Mouse (Mus musculus): ENCODE measurements around the gene 2300002M23Rik. TPM values are rescaled to one million over a fixed set of nuclear protein-coding genes. Genes with fewer than 3 reads are reported as not detected.

The 2300002M23Rik gene
- polyA plus RNA-seq, 1 experiment: not detected

DNA sequence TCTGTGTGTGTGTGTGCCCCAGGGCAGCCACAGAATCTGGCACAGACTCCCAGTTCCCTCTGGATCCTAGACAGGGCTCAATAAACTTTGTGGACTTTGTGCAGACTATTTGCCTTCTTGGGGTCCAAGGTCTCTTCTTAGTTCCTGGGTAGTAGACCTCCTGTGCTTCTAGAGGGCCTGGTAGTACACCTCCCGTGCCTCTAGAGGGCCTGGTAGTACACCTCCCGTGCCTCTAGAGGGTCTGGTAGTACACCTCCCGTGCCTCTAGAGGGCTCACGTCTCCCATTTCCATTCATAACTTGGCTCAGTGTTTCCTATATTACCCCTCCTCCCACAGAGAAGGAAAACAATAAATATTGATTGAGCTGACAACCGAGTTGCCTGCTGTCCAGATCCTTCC, 10.4 kb upstream of the 2300002M23Rik start:
- TF ChIP-seq POLR2A (IDR thresholded peaks at IDR 0.05; ENCODE audit: borderline replicate concordance, extremely low read depth, insufficient read depth, insufficient read length, poor library complexity, severe bottlenecking): no peak
- TF ChIP-seq CTCF (IDR thresholded peaks at IDR 0.05; ENCODE audit: borderline replicate concordance, extremely low read depth, insufficient read depth, insufficient read length): peak; percentile 72
- peak; percentile 55 for DNase-seq (ENCODE audit: low read depth)

DNA sequence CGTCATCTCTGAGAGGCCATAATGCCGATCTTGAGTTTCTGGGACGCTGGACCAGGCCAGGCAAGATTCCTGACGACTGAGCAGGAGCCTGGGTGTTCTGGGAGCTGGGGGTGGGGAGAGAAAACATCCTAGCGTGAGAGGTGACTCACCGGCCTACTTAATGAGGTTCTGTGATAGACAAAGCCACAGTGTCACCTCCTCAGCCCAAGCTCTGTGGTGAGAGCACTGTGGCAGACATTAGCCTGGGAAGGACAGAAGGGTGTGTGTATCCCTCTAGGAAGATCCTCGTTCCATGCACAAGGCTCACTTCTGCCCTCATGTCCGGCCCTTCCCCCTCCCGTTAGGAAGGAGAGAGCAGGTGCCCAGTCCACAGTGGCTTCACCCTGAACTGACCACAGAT, 9.9 kb upstream of the 2300002M23Rik start:
- TF ChIP-seq POLR2A (IDR thresholded peaks at IDR 0.05; ENCODE audit: borderline replicate concordance, extremely low read depth, insufficient read depth, insufficient read length, poor library complexity, severe bottlenecking) (no peak), CTCF (IDR thresholded peaks at IDR 0.05; ENCODE audit: borderline replicate concordance, extremely low read depth, insufficient read depth, insufficient read length) (no peak)
- no peak for DNase-seq (ENCODE audit: low read depth)

DNA sequence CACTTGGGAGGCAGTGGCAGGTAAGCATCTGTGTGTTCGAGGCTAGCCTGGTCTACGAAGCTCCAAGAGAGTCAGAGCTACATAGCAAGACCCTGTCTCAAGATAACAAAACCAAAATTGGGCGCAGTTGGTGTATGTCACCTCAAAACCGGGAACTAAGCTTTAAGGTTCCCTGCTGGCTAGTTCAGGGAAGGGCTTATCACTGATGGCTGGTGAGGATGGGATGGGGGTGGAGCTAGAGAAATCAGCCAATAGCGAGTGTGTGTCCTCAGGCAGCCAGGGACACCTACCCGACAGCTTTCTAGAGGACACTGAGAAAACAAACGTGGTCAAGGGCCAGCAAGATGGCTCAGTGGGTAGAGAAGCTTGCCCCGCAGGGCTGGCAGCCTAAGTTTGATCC, 9.0 kb upstream of the 2300002M23Rik start:
- TF ChIP-seq POLR2A (IDR thresholded peaks at IDR 0.05; ENCODE audit: borderline replicate concordance, extremely low read depth, insufficient read depth, insufficient read length, poor library complexity, severe bottlenecking) (no peak), CTCF (IDR thresholded peaks at IDR 0.05; ENCODE audit: borderline replicate concordance, extremely low read depth, insufficient read depth, insufficient read length) (no peak)
- no peak for DNase-seq (ENCODE audit: low read depth)

- DNase-seq (ENCODE audit: low read depth): no peak
- TF ChIP-seq POLR2A (IDR thresholded peaks at IDR 0.05; ENCODE audit: borderline replicate concordance, extremely low read depth, insufficient read depth, insufficient read length, poor library complexity, severe bottlenecking): no peak
- no peak for TF ChIP-seq CTCF (IDR thresholded peaks at IDR 0.05; ENCODE audit: borderline replicate concordance, extremely low read depth, insufficient read depth, insufficient read length)
Observed at GRCm38 (mm10) chr17:35567767-35568166, 517 bp downstream of the 2300002M23Rik start.

DNA sequence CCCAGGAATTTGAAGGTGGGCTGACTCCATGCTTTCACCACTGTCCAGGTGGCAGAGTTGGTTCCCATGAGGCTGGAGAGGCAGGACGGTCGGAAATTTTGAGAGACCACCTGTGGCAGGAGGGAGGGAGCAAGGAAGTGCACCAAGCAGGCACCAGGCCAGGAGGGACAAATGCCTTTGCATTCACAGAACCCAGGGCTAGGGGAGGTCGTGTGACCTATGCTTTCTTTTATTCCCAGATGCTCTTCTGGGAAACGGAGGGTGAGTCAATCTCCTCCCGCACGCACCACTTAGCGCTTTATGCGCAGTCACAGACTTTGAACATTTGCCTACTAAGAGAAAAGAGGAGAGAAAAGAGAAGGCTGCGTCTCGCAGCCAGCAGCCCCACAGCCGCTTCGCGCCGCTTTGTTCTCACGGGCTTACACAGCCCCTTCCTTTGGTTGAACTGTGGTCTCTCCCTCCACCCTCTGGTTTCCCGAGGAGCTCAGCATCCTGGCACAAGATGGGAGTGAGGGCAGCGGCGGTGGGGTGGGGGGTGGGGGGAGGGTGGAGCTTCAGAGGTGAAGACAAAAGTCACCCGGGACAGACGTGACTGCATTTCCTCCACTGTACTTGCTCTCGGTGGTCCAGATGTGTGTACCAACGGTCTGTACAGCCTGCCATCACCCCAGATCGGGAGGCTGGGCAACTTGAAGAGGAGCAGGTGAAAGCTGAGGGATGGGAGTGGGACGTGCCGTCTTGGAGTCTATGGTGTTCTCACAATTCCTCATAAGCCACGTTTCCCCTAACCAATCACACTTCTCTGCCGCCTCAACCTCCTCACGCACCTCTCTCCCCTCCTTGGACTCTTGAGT, 2.1 kb downstream of the 2300002M23Rik start:
- no peak for TF ChIP-seq CTCF (IDR thresholded peaks at IDR 0.05; ENCODE audit: borderline replicate concordance, extremely low read depth, insufficient read depth, insufficient read length)
- no peak for TF ChIP-seq POLR2A (IDR thresholded peaks at IDR 0.05; ENCODE audit: borderline replicate concordance, extremely low read depth, insufficient read depth, insufficient read length, poor library complexity, severe bottlenecking)
- peak; percentile 66 for DNase-seq (ENCODE audit: low read depth)

DNA sequence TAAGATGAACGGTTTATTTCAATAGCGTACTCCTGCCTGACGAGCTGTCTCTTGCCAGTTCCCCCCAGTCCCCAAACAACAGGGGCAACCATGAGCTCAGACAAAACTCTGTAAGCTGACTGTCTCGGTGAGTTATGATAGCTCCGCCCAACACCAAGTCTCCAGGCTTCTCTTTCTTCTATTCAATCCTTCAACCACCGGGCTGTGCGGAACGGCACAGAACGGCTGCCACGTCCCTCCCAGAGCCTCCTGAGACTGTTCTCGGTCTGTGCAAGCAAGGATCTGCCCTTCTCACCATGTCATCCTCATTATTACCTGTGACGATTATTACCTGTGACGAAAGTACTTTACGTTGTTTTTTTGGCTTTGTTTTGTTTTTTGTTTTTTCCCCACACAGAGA, 3.6 kb downstream of the 2300002M23Rik start:
- DNase-seq (ENCODE audit: low read depth): no peak
- no peak for TF ChIP-seq CTCF (IDR thresholded peaks at IDR 0.05; ENCODE audit: borderline replicate concordance, extremely low read depth, insufficient read depth, insufficient read length)
- no peak for TF ChIP-seq POLR2A (IDR thresholded peaks at IDR 0.05; ENCODE audit: borderline replicate concordance, extremely low read depth, insufficient read depth, insufficient read length, poor library complexity, severe bottlenecking)

GRCm38 (mm10) chr17:35571477-35571876, 4.2 kb downstream of the 2300002M23Rik start:
- TF ChIP-seq POLR2A (IDR thresholded peaks at IDR 0.05; ENCODE audit: borderline replicate concordance, extremely low read depth, insufficient read depth, insufficient read length, poor library complexity, severe bottlenecking): no peak
- TF ChIP-seq CTCF (IDR thresholded peaks at IDR 0.05; ENCODE audit: borderline replicate concordance, extremely low read depth, insufficient read depth, insufficient read length): peak; percentile 6; the same call in 1 of the 2 replicates
- no peak for DNase-seq (ENCODE audit: low read depth)

DNA sequence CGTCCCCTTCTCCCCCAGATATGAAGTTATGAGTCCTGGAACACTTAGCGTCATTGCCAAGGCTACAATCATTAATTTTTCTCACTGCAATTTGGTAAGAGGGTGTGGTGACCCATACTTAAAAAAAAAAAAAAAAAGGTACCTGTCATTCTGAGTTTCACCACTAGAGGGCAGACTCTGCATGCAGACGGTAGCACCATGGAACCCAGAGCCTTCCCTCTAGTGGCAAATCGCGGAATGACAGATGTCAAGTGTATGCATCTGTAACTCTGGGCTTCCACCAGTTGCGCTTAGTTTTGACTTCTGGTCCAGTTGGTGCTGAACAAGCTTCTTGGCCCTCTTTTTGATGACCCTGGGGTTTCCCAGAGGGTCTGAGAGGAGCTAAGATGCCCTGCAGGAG, 11.0 kb downstream of the 2300002M23Rik start:
- TF ChIP-seq CTCF (IDR thresholded peaks at IDR 0.05; ENCODE audit: borderline replicate concordance, extremely low read depth, insufficient read depth, insufficient read length) (peak; percentile 95), POLR2A (IDR thresholded peaks at IDR 0.05; ENCODE audit: borderline replicate concordance, extremely low read depth, insufficient read depth, insufficient read length, poor library complexity, severe bottlenecking) (no peak)
- DNase-seq (ENCODE audit: low read depth): peak; percentile 84

- no peak for DNase-seq (ENCODE audit: low read depth)
- TF ChIP-seq CTCF (IDR thresholded peaks at IDR 0.05; ENCODE audit: borderline replicate concordance, extremely low read depth, insufficient read depth, insufficient read length): peak; percentile 56; the same call in 1 of the 2 replicates
- no peak for TF ChIP-seq POLR2A (IDR thresholded peaks at IDR 0.05; ENCODE audit: borderline replicate concordance, extremely low read depth, insufficient read depth, insufficient read length, poor library complexity, severe bottlenecking)
Observed at GRCm38 (mm10) chr17:35582900-35583299, 15.7 kb downstream of the 2300002M23Rik start.

- TF ChIP-seq POLR2A (IDR thresholded peaks at IDR 0.05; ENCODE audit: borderline replicate concordance, extremely low read depth, insufficient read depth, insufficient read length, poor library complexity, severe bottlenecking) (no peak), CTCF (IDR thresholded peaks at IDR 0.05; ENCODE audit: borderline replicate concordance, extremely low read depth, insufficient read depth, insufficient read length) (peak; percentile 97)
Observed at GRCm38 (mm10) chr17:35584330-35584937, 17.2 kb downstream of the 2300002M23Rik start.

GRCm38 (mm10) chr17:35587291-35587690, 20.0 kb downstream of the 2300002M23Rik start:
- DNase-seq (ENCODE audit: low read depth): no peak
- TF ChIP-seq POLR2A (IDR thresholded peaks at IDR 0.05; ENCODE audit: borderline replicate concordance, extremely low read depth, insufficient read depth, insufficient read length, poor library complexity, severe bottlenecking) (no peak), CTCF (IDR thresholded peaks at IDR 0.05; ENCODE audit: borderline replicate concordance, extremely low read depth, insufficient read depth, insufficient read length) (no peak)

More at GRCm38 (mm10) chr17:35584330-35584937, 17.2 kb downstream of the 2300002M23Rik start:
- DNase-seq (ENCODE audit: low read depth): peak; percentile 88
